Mouse (Mus musculus) liver, embryonic 13.5 days (tissue): ENCODE measurements around the gene Atp8a2. TPM values are rescaled to one million over a fixed set of nuclear protein-coding genes. Genes with fewer than 3 reads are reported as not detected.

Experiments used
- ATAC-seq: fragments of 200-750 bp; cut with Nextera tagmentation; 2 replicates; pipeline ENCODE4 v1.8.0; 2017; ENCODE audit warnings: low read depth, mild to moderate bottlenecking, moderate number of reproducible peaks, moderate library complexity
- DNase-seq: peaks from one replicate; pipeline ENCODE4 v3.0.0; 2022
- H3K27ac ChIP-seq: fragments of 300-500 bp; sonication (generic); 2 replicates; pipeline ENCODE4 v1.5.1; 2015; ENCODE audit warnings: moderate library complexity, mild to moderate bottlenecking, inconsistent platforms
- H3K27me3 ChIP-seq: fragments of 300-500 bp; sonication (generic); 2 replicates; pipeline ENCODE4 v1.6.1; 2015; ENCODE audit warnings: mild to moderate bottlenecking, inconsistent platforms
- H3K36me3 ChIP-seq: fragments of 300-500 bp; sonication (generic); 2 replicates; pipeline ENCODE4 v1.6.1; 2015; ENCODE audit warnings: mild to moderate bottlenecking, inconsistent platforms
- H3K4me1 ChIP-seq: fragments of 300-500 bp; sonication (generic); replicated peaks from 2 replicates; pipeline ENCODE4 v1.6.1; 2015; ENCODE audit warnings: inconsistent platforms
- H3K4me2 ChIP-seq: fragments of 300-500 bp; sonication (generic); 2 replicates; pipeline ENCODE4 v1.6.1; 2015; ENCODE audit warnings: inconsistent platforms, mild to moderate bottlenecking, moderate library complexity
- H3K4me3 ChIP-seq: fragments of 300-500 bp; sonication (generic); replicated peaks from 2 replicates; pipeline ENCODE4 v1.5.1; 2015; ENCODE audit warnings: mild to moderate bottlenecking, inconsistent platforms
- H3K9ac ChIP-seq: fragments of 300-500 bp; sonication (generic); 2 replicates; pipeline ENCODE4 v1.6.1; 2015; ENCODE audit warnings: mild to moderate bottlenecking, inconsistent platforms
- H3K9me3 ChIP-seq: fragments of 300-500 bp; sonication (generic); replicated peaks from 2 replicates; pipeline ENCODE4 v1.6.1; 2016; ENCODE audit warnings: inconsistent platforms
- WGBS: fragments of 180-500 bp; shearing (Covaris S2); methylation state at CpG from one replicate; pipeline ENCODE4 v1.1.7; 2015; ENCODE audit not compliant: insufficient replicate concordance; 5-methylcytosine and 5-hydroxymethylcytosine counted together
- polyA plus RNA-seq: library from polyadenylated mRNA; unstranded; fragments of >200 nt; fragmentation: Nextera tagmentation; extraction: Ambion mirVana; gene quantifications from 2 replicates; pipeline ENCODE4 v1.2.1, GENCODE M21; 2015

Atp8a2 gene
- polyA plus RNA-seq, 1 experiment from 2014 or later = 1.8 TPM

DNA sequence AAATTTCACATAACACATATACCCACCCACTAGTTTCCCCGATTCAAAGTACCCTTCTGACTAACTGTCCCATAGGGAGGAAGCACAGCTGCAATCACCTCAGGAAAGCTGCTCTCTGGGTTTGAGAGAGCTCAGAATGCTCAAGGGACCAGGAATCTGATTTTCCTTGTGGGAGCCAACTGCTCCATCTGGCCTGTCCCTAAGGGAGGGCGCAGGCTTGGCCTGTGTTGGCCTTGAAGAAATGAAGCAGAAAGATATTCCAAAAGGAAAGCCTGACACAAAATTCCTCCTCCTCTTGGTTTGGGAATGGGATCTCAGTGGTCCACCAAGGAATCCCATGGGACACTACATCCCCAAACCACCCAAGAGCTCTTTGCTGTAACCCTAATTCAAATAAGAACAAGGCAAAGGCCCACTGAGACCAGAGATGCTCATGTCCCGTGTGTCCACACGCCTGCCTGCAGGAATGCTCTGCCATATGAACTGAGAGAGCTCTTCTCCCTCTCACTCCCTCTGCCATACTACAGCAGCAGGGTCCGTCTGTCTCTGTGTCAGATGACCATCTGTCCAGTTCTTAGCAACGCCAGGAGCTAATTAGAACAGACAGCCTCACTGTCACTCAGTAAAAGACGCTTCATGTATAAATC is 293.4 kb downstream of the Atp8a2 start:
- Histone ChIP-seq H3K27me3 (no peaks in the 10 kb centered on the region), H3K4me2 (no peak overlapping the region), H3K27ac (no peak overlapping the region), H3K4me3 (no peak overlapping the region), H3K4me1 (no peaks in the 10 kb centered on the region), H3K9me3 (no peaks in the 10 kb centered on the region), H3K9ac (no peak overlapping the region), H3K36me3 (no peaks in the 10 kb centered on the region)
- DNase-seq = no peak
- 63% methylated on average over 7 of the region's 7 CpGs for WGBS
- no peak for ATAC-seq

DNA sequence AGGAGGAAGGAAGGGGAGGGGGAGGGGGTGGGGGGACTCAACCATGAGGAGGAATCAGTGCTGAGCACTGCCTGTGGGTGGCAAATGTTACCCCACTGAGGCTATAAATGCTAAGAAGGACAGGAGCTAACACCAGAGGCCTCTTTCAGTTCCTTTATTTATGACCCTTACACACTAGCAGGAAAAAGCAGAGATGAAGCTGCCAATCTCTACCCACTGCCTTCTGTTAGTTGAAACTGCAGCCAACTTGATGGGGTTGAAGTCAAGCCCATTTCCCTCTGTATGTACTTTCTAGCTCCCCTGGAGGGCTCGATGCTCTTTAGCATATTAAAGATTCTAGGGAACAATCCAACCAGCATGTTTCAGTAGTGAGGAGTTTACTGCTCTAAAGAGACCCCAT is 303.0 kb downstream of the Atp8a2 start:
- no peaks in the 10 kb centered on the region for H3K36me3 ChIP-seq
- no peaks in the 10 kb centered on the region for H3K27me3 ChIP-seq

DNA sequence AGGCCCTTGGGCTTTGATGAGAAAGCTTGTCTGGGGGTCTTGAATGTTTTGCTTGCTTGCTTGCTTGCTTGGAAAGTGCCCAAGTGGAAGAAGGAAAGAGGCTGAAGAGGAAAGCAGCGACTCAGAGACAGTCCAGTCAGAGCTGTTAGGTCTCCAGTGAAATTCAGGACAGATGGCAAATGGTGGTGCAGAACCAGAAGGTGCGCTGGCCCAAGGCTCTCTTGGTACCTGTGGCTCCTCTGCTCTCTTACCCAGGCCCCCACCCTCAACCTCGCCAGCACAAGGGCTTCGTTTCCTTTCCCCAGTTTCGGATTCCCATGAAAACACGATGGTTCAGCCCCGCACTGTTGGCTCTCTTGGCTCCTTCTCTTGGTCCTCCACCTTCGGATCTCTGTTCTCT is 304.9 kb downstream of the Atp8a2 start:
- ATAC-seq (no peak), DNase-seq (no peak)
- no peaks in the 10 kb centered on the region for H3K27me3 ChIP-seq
- WGBS = 77% methylated on average over 8 of the region's 8 CpGs
- H3K36me3 ChIP-seq = no peaks in the 10 kb centered on the region
- H3K27ac ChIP-seq = no peak overlapping the region
- no peak overlapping the region for H3K9ac ChIP-seq
- H3K9me3 ChIP-seq = no peaks in the 10 kb centered on the region
- H3K4me3 ChIP-seq = no peak overlapping the region
- H3K4me2 ChIP-seq = no peak overlapping the region
- no peaks in the 10 kb centered on the region for H3K4me1 ChIP-seq

More for the DNA sequence above, 303.0 kb downstream of the Atp8a2 start:
- ATAC-seq (no peak), DNase-seq (no peak)
- Histone ChIP-seq H3K9ac (no peak overlapping the region), H3K4me2 (no peak overlapping the region), H3K27ac (no peak overlapping the region), H3K9me3 (no peaks in the 10 kb centered on the region), H3K4me1 (no peaks in the 10 kb centered on the region), H3K4me3 (no peak overlapping the region)
- 56% methylated on average over 1 of the region's 1 CpGs for WGBS

DNA sequence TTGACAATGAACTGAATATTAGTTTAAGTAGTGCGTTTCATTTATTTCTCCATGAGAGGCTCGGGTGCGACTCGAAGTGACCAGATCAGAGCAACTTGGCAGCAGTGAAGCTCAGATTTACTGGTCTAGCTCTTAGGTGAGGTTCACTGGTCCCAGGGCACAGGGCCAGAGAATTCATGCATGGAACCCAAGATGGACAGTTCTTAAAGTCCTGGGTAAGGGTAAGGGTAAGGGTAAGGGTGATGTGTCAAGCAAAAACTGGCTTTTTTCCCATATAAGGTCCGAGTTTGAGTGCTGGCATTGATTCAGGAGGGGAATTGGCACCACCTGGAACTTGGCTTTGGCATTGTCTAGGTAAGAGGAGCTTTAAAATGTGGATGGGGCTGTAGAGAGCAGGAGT is 305.5 kb downstream of the Atp8a2 start:
- no peak overlapping the region for H3K4me3 ChIP-seq
- H3K27ac ChIP-seq = no peak overlapping the region
- ATAC-seq (no peak), DNase-seq (no peak)
- H3K4me1 ChIP-seq = no peaks in the 10 kb centered on the region
- H3K36me3 ChIP-seq = no peaks in the 10 kb centered on the region
- no peaks in the 10 kb centered on the region for H3K27me3 ChIP-seq
- H3K4me2 ChIP-seq = no peak overlapping the region
- WGBS = 68% methylated on average over 5 of the region's 5 CpGs
- no peak overlapping the region for H3K9ac ChIP-seq
- H3K9me3 ChIP-seq = no peaks in the 10 kb centered on the region

DNA sequence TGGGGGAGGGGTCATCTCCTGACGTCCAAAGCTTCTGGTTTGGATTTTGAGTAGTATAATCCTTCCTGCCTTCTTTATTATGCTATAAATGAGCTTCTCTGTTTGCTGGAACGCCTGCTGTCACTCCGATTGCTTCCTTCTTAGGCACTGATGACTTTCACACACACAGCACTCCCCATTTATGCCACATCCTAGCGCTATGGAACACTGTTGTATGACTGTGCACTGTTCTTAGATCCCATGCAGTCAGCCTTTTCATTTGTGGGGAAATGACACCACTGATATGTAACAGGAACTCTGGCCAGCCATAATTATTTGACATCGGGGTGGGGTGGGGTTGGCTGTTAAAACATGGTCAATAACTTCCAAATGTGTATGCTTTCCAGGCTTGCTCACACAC is 306.2 kb downstream of the Atp8a2 start:
- Histone ChIP-seq H3K4me3 (no peak overlapping the region), H3K27ac (no peak overlapping the region), H3K9ac (no peak overlapping the region), H3K36me3 (no peaks in the 10 kb centered on the region), H3K27me3 (no peaks in the 10 kb centered on the region), H3K9me3 (no peaks in the 10 kb centered on the region), H3K4me2 (no peak overlapping the region), H3K4me1 (no peaks in the 10 kb centered on the region)
- DNase-seq = no peak
- ATAC-seq = no peak
- WGBS = 59% methylated on average over 5 of the region's 5 CpGs

DNA sequence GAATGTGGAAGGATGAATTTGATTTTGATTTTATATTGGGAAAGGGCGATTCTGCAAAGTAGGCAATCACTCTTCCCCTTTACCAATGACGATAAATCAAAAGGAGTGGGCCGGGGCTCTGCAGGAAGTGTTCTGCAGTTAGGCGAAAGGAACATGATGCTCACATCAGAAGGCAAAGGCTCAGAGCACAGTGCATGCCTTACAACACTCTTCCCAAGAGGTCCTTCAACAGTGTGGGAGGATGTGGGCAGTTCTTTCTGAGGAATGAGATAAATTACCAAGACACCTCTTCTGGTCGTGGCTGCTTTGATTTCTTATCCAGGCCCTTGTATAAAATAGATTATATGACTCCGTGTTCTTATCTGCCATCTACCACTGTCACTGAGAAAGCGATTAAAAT is 306.9 kb downstream of the Atp8a2 start:
- Histone ChIP-seq H3K4me1 (no peaks in the 10 kb centered on the region), H3K36me3 (no peaks in the 10 kb centered on the region), H3K4me3 (no peak overlapping the region), H3K27me3 (no peaks in the 10 kb centered on the region), H3K4me2 (no peak overlapping the region), H3K27ac (no peak overlapping the region), H3K9me3 (no peaks in the 10 kb centered on the region), H3K9ac (no peak overlapping the region)
- ATAC-seq (no peak), DNase-seq (no peak)
- 50% methylated on average over 7 of the region's 7 CpGs for WGBS

DNA sequence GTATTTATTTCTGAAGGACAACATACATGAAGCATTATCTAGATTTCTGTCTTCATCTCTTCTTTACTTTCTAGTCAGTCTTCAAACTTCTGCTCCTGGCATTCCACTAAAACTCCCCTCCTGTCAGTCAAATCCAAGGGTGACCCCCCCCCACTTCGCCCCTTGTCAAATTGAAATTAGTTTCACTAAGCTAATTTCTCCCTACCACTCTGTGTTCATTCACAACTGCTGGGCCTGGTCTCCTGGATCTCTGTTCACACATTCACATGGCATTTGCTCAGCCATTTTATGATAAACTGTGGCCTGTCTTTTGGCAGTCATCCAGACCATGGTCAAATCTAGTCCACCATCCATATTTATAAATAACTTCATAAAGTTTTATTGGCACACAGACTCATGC is 308.5 kb downstream of the Atp8a2 start:
- H3K4me2 ChIP-seq = no peak overlapping the region
- H3K27me3 ChIP-seq = no peaks in the 10 kb centered on the region
- H3K4me3 ChIP-seq = no peak overlapping the region
- no peak for ATAC-seq
- no peaks in the 10 kb centered on the region for H3K4me1 ChIP-seq
- no peaks in the 10 kb centered on the region for H3K36me3 ChIP-seq
- no peak overlapping the region for H3K27ac ChIP-seq
- no peak for DNase-seq
- H3K9ac ChIP-seq = no peak overlapping the region
- WGBS = 68% methylated on average over 1 of the region's 1 CpGs
- no peaks in the 10 kb centered on the region for H3K9me3 ChIP-seq

DNA sequence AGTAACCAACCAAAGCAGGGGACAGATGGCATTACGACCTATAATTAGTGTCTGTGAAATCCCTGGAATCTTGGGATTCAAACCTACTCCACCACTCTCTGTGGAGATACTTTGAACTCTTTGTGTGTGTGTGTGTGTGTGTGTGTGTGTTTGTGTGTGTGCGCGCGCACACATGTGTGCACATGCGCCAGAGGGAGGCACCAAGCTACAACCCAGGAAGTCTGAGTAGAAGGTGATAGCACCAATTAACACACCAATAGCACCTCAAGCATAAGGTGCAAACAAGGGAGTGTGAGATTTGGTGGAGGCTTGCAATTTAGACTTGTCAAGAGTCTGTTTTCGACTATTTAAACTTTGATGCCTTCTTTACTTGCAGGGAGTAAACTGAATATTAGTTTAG is 308.9 kb downstream of the Atp8a2 start:
- Histone ChIP-seq H3K4me1 (no peaks in the 10 kb centered on the region), H3K9me3 (no peaks in the 10 kb centered on the region), H3K36me3 (no peaks in the 10 kb centered on the region), H3K27ac (no peak overlapping the region), H3K4me2 (no peak overlapping the region), H3K4me3 (no peak overlapping the region), H3K27me3 (no peaks in the 10 kb centered on the region), H3K9ac (no peak overlapping the region)
- DNase-seq (no peak), ATAC-seq (no peak)
- WGBS = 78% methylated on average over 6 of the region's 6 CpGs

DNA sequence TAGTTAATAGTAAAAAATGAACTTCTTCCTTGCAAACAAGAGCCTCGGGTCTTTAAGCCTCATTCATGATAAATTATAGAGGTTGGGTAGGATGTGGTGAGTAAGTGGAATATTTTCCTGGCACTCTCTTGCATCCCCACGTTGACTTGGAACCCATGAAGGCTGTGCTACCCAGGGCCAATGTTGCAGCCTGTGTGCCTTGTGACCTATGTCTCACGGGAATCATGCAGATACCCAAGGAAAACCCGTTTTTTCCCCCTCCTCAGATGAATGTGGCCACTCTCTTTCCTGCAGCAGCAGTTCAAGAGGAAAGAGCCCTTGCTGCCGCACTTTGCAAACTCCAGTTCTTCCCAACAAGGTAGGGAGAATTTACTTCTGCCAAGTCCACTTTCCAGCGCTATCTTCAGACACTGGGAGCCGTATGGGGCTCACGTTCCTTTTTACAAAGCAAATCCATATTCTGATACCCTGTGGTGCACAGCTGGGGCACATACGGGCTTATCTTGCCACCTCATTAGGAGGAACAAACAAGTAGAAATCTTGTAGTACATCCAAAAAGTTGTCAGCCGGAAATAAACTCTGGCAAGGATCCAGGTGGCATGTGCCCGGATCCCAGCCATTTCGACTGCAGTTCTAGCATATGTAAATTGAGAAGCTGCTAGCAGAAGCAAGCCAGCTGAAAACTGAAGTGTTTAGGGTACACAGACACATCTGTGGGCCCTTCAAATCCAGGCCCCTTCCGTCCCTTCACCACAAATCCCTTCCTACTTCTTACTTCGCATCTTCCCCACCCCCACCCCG is 309.7 kb downstream of the Atp8a2 start:
- no peak overlapping the region for H3K27ac ChIP-seq
- ATAC-seq = no peak
- H3K27me3 ChIP-seq = no peaks in the 10 kb centered on the region
- no peak overlapping the region for H3K4me2 ChIP-seq
- 44% methylated on average over 15 of the region's 15 CpGs for WGBS
- no peaks in the 10 kb centered on the region for H3K9me3 ChIP-seq
- H3K36me3 ChIP-seq = no peaks in the 10 kb centered on the region
- no peak overlapping the region for H3K4me3 ChIP-seq
- H3K4me1 ChIP-seq = no peaks in the 10 kb centered on the region
- no peak for DNase-seq
- no peak overlapping the region for H3K9ac ChIP-seq

DNA sequence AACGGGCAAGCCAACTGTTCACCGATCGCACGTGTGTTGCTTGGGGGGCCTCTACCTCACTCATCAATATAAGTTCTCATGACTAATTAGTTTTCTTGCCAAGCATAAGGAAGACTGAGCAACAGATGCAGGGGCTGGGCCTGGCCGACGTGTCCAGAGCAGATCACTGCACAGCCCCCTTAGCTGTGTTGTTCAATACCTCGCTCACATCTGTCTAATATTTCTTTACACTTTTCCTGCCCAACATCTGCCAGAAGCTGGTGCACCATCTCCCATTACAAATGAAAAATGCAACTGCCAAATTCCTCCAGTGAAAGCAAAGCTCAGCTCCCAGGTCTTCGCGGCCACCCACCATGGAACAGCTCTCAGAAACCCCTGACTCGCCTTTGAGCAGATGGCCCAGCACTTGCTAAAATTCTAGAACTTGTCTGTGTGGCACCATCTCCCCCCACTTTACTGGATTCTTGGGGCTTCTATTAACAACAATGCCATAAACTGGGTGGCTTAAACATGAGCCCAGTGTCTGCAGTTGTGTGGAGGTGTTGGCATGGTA is 313.4 kb downstream of the Atp8a2 start:
- Histone ChIP-seq H3K4me1 (no peaks in the 10 kb centered on the region), H3K9me3 (no peaks in the 10 kb centered on the region), H3K9ac (no peak overlapping the region), H3K27me3 (no peaks in the 10 kb centered on the region), H3K27ac (no peak overlapping the region), H3K36me3 (no peaks in the 10 kb centered on the region), H3K4me3 (no peak overlapping the region), H3K4me2 (no peak overlapping the region)
- DNase-seq (no peak), ATAC-seq (no peak)
- 83% methylated on average over 10 of the region's 10 CpGs for WGBS

DNA sequence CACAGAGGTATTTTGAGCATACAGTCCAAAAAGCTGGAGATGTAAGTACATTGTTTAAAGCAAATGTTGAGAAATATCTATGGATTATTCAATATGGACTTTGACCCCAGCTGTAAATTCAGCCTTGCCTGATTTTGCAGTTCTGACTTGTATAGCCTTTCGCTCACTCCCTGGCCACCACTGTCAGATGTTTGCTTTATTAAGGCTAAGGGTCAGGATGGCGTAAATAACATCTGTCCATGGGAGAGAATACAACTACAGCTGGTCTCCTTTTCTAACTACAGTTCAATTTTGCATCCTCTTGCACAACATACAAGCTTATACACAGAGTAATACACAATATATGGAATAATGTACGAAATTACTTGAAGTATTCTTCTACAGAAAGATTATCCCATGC is 316.1 kb downstream of the Atp8a2 start:
- ATAC-seq (peak; percentile 43; the same call in 1 of the 2 replicates), DNase-seq (no peak)
- peaks cover 3% of the 10 kb centered on the region; the same call in 1 of the 2 replicates for H3K9me3 ChIP-seq
- H3K9ac ChIP-seq = no peak overlapping the region
- H3K36me3 ChIP-seq = no peaks in the 10 kb centered on the region
- H3K4me2 ChIP-seq = no peak overlapping the region
- H3K4me3 ChIP-seq = no peak overlapping the region
- H3K27ac ChIP-seq = no peak overlapping the region
- WGBS = 50% methylated on average over 3 of the region's 3 CpGs
- H3K4me1 ChIP-seq = no peaks in the 10 kb centered on the region
- no peaks in the 10 kb centered on the region for H3K27me3 ChIP-seq
